Mouse (Mus musculus) CD4-positive naive resting alpha-beta T cell, adult 76 days (primary cell): ENCODE results near the gene Themis3. TPM values are rescaled to one million over a fixed set of nuclear protein-coding genes. Genes with fewer than 3 reads are reported as not detected.

ENCODE experiments used
- total RNA-seq: library from RNA; stranded (reverse); gene quantifications from one replicate; pipeline ENCODE4 v1.2.4, GENCODE M21; 2023

Gene Themis3
- not detected for total RNA-seq

GRCm38 (mm10) chr17:66594435-66594834 is at the start of gene Themis3:
Gene Themis3, minus strand, starts transcription at chr17:66594621.

GRCm38 (mm10) chr17:66519554-66520553 is 74.6 kb downstream of the Themis3 start, which contains the start of gene Rab12:
Gene Rab12, minus strand, starts transcription at chr17:66519729.

Other genes with a start within 250 kb of the Themis3 start
- not detected for gene Mtcl1, start 144.9 kb downstream of the Themis3 start, total RNA-seq
- gene Rab12, start 74.9 kb downstream of the Themis3 start, total RNA-seq: 37.2 TPM